ENCODE assay signal across 15 mouse cellular contexts in genomic region chr10:66607141-66607540, GRCm38 (mm10).
DNase-seq lines count a peak whose midpoint lies in the region; ATAC-seq and TF ChIP-seq lines count a peak whose summit lies in the region.
"Had no signal": no experiment of that assay in that cellular context is flagged by ENCODE, and none has a peak within 500 bp of the region (broad histone marks: within the 10 kb centered on the region; RNA-seq: fewer than 3 reads in every experiment).

No protein-coding gene starts in this region.

- ATAC-seq in frontal cortex, adult (ENCODE audit: low TSS enrichment): 0 out of 2 replicates have a peak, but pooled peaks have one; percentile 27
- ATAC-seq: forebrain, embryonic 15.5 days; forebrain, postnatal 0 days had no signal

- DNase-seq in frontal cortex, postnatal 25 days (ENCODE audit: low spot score in 2 of 2): no peak
- peak; percentile 40 for DNase-seq in brain, adult 2 months (ENCODE audit: low read depth, low spot score)
- peak; percentile 51 for DNase-seq in brain, embryonic 14.5 days (ENCODE audit: low read depth)
- DNase-seq in cerebellum, adult 9-11 months: no peak
- DNase-seq: adrenal gland, adult 2 months; adrenal gland, postnatal 10 days; adrenal gland, postnatal 25 days; cerebellum, adult 11 months; cerebellum, adult 18-20 months; cerebellum, adult 8-10 months; cerebellum, postnatal 10 days; cerebellum, postnatal 25 days; forebrain, postnatal 0 days had no signal

- TF ChIP-seq CTCF in brain, embryonic 14.5 days (IDR thresholded peaks at IDR 0.05; ENCODE audit: borderline replicate concordance, extremely low read depth, insufficient read depth, insufficient read length): no peak

- TF ChIP-seq POLR2A in brain, embryonic 14.5 days (IDR thresholded peaks at IDR 0.05; ENCODE audit: borderline replicate concordance, extremely low read depth, insufficient read depth, insufficient read length, poor library complexity, severe bottlenecking): no peak

Comparison
In these comparisons a context has a peak if more than half of its experiments do, and no peak if none do; other contexts are left out.
1. DNase-seq: peak in brain, adult 2 months (single experiment) and brain, embryonic 14.5 days (single experiment); none in frontal cortex, postnatal 25 days (0 of 2) and cerebellum, adult 9-11 months (single experiment).